Mouse (Mus musculus) R1 (cell line): ENCODE measurements around the gene Olfr598.
"Not testable (repeated sequence)": the region's sequence is repeated elsewhere in the genome, so short reads cannot be mapped to it uniquely, and the experiment has no call there.

Source experiments
- DNase-seq: peaks from one replicate; pipeline ENCODE4 v3.0.0-alpha.2; 2018; ENCODE audit warnings: low read depth, low spot score

Olfr598 gene

DNA sequence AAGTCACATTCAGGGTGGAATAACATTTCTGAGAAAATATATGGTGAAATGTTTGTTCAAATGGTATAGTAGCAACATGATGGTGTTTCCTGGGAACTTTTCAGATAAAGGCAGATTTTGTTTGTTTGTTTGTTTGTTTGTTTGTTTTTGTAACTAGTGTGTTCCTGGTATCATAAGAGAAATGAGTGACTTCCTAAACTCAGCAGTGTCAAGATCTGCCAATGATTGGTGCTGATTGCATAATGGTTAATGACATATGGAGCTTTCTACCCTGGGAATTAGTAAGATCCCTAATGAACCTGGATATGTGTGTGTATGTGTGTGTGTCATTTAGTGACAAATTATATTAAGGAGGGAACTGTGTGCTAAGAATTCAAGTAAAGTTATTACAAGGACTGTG, at the start of gene Olfr598:
Olfr598 (plus strand) TSS at position 301 of the 400 bp plus-strand sequence.
- DNase-seq, result no peak

DNA sequence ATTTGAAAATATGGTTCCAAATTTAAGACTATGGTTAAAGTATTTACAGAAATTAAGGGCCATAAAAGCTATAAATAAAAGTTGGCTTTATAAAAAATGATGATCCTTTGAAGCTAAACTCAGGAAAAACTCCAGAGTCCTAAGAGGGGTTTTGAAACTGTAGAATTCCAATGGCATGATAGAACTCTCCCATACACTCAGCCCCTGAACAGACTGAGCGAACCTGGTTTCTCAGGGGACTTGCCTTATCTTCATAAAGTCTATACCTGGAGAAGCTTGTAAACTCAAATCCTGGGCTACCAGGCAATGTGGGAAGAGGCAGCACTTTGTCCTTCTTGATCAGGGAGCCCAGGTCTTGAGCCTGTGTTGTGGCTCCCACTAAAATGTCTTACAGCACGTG, 18.0 kb upstream of the Olfr598 start, which contains the start of gene Olfr596:
Olfr596 (plus strand) TSS at position 301 of the 400 bp plus-strand sequence.
- DNase-seq, result not testable (repeated sequence)

DNA sequence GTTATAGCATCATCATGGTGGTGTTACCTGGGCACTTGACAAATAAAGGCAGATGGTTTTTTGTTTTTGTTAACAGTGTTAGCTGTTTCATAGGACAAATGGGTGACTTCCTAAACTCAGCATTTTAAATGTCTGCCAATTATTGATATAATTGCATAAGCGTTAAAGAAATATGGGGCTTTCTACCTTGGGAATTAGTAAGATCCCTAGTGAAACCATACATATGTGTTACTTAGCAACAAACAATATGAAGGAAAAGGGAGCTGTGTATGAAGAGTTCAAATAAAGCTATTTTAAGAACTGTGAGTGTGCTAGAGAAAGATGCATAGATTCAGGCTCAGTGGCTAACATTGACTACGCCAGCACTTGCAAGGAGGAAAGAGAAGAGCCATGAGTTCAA, 7.4 kb upstream of the Olfr598 start, which contains the start of gene Olfr597:
Olfr597 (plus strand) TSS at position 301 of the 400 bp plus-strand sequence.
- not testable (repeated sequence) for DNase-seq

DNA sequence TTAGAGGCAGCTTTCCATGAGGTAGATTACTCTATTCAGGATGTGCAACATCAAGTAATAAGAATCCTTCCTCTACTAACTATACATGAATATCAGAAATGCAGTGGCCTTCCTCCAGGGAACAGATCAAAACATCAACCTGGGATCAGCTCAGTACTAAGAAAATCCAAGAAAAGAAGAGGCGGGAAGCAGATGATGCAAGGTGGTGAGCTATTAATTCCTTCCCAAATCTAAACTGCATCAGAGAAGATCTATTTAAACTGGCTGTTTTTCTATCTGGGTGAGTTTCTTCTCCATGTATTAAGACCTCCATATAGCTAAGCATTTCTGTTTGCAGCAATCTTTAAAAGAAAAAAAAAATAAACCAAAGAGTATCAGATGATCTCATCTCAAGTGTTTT, 12.2 kb downstream of the Olfr598 start, which contains the start of gene Olfr599:
Olfr599 (plus strand) TSS at position 301 of the 400 bp plus-strand sequence.
- DNase-seq, result no peak

DNA sequence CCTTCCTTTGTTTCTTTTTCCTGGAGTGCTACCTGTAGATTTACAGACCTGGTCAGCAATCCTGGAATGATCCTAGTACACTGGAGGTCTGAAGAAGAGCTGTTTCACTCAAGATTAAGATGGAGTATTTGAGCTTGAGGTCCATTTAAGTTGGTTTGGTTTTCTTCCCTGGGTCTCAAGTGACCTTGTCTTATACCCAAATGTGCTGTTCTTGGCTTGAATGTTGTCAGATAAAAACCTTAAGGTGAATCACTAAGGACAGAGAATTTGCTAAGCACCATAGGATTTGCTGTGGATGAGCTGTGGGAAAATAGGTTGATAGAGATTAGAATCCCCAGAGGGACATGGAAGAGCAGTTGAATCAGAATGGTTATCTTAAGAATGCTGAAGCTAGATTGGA, 26.2 kb downstream of the Olfr598 start, which contains the start of gene Olfr600:
Olfr600 (minus strand) TSS at position 101 of the 400 bp plus-strand sequence.
- no peak for DNase-seq

DNA sequence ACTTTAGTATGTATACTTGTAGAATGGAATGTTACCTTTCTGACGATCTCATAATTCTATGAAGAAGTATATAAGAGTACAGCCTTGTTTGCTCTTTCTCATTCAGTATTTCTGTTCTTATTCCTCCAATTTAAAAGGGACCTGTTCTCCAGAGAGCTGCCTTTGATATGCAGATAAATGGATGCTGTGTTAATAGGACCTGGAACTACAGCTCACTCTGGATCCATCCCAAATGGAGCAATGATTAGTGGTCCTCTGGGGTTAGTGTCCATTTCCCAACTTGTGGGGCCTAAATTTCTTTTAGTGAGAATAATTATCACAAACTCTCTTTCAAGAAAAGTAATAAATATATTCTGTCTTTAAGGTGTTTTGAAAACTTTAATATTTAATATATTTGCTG, 39.2 kb downstream of the Olfr598 start, which contains the start of gene Olfr601:
Olfr601 (minus strand) TSS at position 101 of the 400 bp plus-strand sequence.
- DNase-seq, result no peak
